Mouse (Mus musculus): ENCODE results near the gene Setd5.

The Setd5 gene

DNA sequence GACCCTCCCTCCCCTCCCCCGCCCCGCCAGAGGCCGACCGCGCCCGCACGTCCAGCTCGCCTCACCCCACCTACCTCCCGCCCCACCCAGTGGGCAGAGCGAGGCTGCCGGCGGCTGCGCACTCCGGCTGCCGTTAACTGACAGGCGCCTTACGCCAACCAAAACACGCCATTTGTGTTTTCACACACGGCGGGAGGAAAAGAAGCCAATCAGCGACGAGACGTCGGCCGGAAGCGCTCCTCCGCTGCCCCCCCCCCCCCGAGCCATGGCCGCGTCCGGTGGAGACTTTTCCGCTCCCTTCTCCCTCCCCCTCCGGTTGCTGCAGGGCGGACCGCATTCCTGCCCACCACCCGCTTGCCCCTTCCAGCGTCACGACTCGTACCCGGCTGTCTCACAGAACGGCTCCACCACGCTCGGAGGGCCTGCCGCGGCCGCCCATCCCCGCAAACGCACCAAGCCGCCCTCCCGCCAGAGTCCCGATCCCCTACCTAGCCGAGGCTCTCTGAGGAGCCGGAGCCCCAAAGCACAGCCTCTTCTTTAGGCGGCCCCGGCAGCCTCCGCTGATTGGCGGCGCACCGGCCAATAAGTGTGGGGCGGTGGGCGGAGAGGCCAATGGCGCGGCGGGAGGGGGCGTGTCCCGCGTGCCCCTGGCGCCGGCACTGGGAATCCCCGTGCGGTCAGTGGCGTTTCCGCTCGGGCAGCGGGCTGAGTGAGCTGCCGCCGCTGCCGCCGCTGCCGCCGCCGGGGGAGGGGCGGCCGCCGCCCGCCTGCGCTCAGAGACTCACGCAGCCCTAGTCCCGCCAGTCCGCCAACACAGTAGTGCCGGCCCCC, at the start of gene Setd5:
TSS of gene Setd5 (plus strand) at position 680 of the 831 bp plus-strand sequence.
- peak; percentile 98 for DNase-seq (ENCODE audit: low spot score)

DNA sequence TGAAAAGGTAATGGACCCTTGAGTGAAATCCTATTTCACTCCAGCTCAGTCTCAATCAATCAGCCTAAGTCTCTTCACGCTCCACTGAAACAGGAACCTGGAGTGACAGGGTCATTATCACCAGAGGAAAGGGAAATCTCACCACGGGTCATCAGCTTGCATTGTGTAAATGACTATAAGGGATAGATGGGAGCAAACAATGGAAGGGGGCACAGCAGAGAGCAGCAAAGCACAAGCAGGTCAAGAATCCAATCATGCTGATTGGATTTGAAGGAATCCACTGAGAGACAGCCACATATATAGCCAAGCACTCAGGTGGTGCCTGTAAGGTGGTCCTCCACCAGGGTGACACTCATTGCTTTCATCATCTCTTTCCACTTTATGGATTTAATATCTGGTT, 49.7 kb upstream of the Setd5 start:
- DNase-seq (ENCODE audit: low spot score) = peak; percentile 81

- DNase-seq (ENCODE audit: low spot score) = no peak
Observed at GRCm38 (mm10) chr6:113029006-113029405, 48.2 kb upstream of the Setd5 start.

GRCm38 (mm10) chr6:113030553-113030952, 46.6 kb upstream of the Setd5 start:
- DNase-seq (ENCODE audit: low spot score) = no peak

DNA sequence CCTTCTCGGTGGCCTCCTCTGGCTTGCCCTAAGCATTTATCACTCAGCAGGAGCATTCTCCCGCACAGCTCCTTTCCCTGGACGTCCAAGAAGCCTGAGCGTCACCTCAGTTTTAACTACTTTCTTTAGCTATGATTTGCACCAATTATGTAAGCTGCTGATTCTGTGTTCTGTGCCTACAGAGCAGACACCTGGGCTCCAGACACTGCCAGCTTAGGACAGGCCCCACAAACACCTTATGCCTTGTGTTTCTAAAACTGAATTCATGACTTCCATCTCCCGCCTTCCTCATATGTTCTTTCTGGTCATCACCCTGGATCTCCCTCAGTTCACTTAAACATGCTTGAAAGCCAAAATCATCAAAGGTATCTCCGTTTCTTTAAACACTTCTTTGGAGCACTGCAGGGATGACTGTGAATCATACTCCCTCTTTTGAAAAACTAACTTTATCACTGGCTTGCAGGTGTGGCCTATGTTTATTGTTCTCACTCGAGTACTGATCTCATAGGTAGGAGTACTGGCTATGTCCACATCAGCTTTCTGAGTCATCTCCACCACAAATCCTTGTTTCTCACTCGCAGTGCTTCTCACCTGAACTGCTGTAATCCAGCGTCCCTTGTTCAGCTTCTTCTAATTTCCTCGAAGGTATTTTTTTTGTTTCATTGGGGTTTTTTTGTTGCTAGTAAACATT, 46.0 kb upstream of the Setd5 start:
- no peak for DNase-seq (ENCODE audit: low spot score)

- DNase-seq (ENCODE audit: low spot score) = no peak
Observed at GRCm38 (mm10) chr6:113032121-113032520, 45.0 kb upstream of the Setd5 start.

DNA sequence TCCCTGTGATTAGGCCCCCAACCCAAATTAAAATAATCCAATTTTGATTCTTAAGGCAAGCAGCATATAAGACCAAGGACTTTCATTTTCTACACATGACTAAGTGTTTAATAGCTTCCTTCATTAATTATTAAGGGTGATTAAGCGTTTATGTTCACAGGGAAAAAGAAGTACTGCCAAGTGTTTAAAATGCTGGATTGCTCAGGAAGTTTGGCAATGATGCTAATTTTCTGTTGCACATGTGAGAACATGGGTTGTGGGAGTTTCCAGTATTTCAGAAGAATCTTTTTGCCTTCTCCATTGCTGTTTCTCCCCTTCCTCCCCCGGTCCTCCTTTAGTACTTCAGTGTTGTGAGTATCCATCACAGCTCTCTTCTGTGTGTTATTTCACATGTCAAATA, 44.0 kb upstream of the Setd5 start:
- DNase-seq (ENCODE audit: low spot score) = no peak

DNA sequence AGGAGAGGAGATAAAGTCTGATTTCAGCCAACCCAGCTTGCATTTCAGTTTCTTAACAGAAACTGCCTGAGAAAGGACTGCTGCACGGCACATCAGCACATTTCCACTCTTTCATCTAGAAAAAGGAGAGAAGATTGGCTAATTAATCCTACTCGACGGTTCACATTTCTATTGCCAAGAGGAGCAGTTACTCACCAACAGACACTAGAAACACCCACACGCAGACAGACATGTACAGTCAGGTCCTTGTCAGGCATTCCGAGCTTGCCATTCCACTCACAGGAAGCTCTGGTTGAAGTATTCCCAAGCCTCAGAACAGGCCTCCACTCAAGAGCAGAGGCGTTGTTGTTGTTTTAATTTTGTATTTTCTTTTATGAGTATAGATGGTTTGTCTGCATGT, 42.7 kb upstream of the Setd5 start:
- no peak for DNase-seq (ENCODE audit: low spot score)

GRCm38 (mm10) chr6:113036463-113037175, 40.5 kb upstream of the Setd5 start:
- DNase-seq (ENCODE audit: low spot score) = no peak

DNA sequence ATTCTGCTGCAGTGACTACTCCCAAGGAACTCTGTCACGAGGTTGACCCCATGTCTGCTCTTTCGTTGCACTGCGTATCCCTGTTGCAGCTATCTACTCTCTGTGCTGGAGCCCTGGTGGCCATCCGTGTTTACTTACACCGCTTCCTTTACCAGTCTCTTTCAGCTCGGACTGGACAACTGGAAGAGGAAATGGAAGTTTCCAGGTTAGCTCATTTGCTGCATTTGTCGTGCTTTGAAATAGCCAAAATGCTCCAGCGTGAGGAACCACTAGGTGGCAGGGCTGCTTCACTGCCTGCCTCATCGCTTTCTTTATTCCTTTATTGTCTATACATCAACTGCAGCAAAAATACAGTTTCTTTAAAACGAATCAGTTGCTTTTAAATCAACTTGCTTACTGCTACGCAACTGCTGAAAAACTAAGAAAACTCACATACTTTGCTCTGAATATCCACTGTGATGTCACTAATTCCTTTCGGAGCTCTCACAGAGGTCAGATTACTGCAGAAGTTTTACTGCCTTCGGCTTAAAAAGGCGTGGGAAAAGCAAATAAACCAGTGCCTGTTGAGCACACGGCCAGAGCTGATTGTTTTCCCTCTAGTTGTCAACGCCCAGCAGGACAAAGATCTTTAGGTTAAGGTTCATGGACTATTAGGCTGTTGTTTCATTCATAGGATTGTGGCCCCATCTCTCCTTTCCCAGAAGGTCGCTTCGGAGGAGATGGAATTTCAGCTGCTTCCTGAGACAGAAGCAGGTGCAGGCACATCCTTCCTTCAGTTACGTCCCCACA, 39.0 kb upstream of the Setd5 start:
- peak; percentile 81 for DNase-seq (ENCODE audit: low spot score)

- DNase-seq (ENCODE audit: low spot score) = no peak
Observed at GRCm38 (mm10) chr6:113038735-113039058, 38.5 kb upstream of the Setd5 start.

DNA sequence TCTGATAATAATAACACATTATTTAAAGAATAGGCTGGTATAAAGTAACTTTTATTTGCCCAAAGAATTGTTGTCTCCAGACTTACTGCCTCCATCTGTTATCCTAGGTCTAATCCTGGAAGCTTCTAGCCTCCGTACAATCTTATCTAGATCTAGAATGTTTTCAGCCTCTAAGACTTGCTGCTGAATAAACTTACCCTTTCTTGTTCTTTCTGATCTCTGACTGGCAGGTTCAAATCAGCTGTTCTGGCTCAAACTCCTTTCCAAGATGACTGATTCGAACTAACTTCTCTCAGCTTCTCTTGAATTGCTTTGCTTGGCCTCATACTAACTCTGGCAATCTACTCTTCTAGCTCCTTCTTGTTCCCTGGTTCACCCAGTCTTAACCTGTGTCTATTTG, 36.8 kb upstream of the Setd5 start:
- no peak for DNase-seq (ENCODE audit: low spot score)

- no peak for DNase-seq (ENCODE audit: low spot score)
Observed at GRCm38 (mm10) chr6:113041215-113041990, 35.8 kb upstream of the Setd5 start.

DNA sequence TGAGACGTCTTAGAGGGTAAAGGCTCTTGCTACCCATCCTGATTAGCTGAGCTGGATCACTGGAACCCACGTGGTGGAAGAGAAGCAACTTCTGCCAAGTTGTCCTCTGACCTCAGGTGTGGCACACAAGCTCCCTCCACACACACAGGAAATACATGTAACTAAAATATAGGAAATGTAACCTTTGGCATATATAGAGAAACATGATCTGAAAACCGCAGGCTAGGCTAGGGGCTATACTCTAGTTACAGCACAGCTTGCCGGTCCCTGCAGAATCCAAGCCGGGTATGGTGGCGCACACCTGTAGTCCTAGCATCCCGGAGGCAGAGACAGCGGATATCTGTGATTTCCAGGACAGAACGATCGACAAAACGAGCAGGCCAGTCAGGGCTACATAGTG, 31.6 kb upstream of the Setd5 start:
- DNase-seq (ENCODE audit: low spot score) = no peak

DNA sequence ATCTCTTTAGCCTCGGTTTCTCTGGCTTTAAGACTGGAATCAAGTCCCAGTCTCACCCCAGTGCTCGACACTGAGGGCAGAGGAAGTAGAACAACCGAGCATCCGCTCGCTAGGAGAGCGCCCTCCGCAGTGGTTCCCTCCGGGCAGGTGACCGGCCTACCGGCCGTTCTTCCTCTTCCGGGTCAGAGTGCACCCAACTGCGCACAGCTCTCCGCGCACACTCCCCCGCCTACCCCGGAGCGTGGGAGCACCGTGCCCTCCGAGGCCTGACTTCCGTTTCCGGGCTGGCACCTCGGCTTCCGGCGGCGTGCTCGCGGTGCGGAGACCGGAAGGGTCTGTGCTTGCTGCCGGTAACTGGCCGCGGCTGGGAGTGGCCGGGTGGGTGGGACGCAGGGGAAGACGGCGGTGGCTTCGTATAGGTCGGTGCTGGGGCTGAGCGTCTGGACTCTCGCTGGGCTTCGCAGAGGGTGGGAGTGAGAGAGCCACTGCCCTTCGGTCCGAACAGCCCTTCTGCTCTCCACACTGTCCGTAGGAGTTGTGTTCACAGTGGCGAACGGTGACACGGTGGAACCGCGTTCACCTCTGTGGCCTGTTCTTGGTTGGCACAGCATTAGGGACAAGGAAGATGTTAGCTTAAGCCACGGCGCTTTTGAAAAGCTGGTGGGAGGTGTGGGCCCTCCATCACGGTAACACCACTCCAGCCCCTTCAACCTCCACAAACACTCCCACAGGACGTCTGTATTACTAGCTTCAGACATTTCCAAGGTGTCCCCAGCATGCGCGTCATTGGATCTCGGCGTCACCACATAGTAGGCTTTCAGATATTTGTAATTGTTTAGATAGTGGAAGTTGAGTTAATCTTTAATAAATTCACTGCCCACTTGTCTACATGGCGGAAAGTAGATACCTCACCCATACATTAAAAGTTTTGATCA, 30.9 kb upstream of the Setd5 start, which contains the start of gene Thumpd3:
TSS of gene Thumpd3 (plus strand) at position 185 of the 935 bp plus-strand sequence.
- peak; percentile 99 for DNase-seq (ENCODE audit: low spot score)

- DNase-seq (ENCODE audit: low spot score) = no peak
Observed at GRCm38 (mm10) chr6:113047016-113047746, 30.0 kb upstream of the Setd5 start.

- no peak for DNase-seq (ENCODE audit: low spot score)
Observed at GRCm38 (mm10) chr6:113048371-113048770, 28.8 kb upstream of the Setd5 start.

GRCm38 (mm10) chr6:113049159-113049558, 28.0 kb upstream of the Setd5 start:
- no peak for DNase-seq (ENCODE audit: low spot score)

- DNase-seq (ENCODE audit: low spot score) = no peak
Observed at GRCm38 (mm10) chr6:113052972-113053371, 24.2 kb upstream of the Setd5 start.

Measured in embryo, embryonic 10 days (tissue).